Mouse (Mus musculus) kidney, postnatal 10 days (tissue): Measurements from ENCODE around the gene Zfand2b.

ENCODE experiments used
- DNase-seq: peaks from one replicate; pipeline ENCODE4 v3.0.0; 2021; ENCODE audit warnings: mixed read lengths

Zfand2b gene

GRCm38 (mm10) chr1:75160256-75160617, 8.2 kb upstream of the Zfand2b start:
- DNase-seq, result no peak

- DNase-seq, result no peak
Measured at GRCm38 (mm10) chr1:75168093-75168471, 364 bp upstream of the Zfand2b start.

GRCm38 (mm10) chr1:75179334-75180104, 11.1 kb downstream of the Zfand2b start:
- DNase-seq, result peak; percentile 52

- DNase-seq, result peak; percentile 94
Measured at GRCm38 (mm10) chr1:75180105-75180590, 11.7 kb downstream of the Zfand2b start, which contains the start of gene Abcb6. Abcb6 (minus strand) TSS chr1:75180392.

GRCm38 (mm10) chr1:75180741-75181140, 12.3 kb downstream of the Zfand2b start:
- no peak for DNase-seq

GRCm38 (mm10) chr1:75181377-75181870, 13.0 kb downstream of the Zfand2b start:
- DNase-seq, result no peak

- no peak for DNase-seq
Measured at GRCm38 (mm10) chr1:75182160-75182559, 13.7 kb downstream of the Zfand2b start.

- no peak for DNase-seq
Measured at GRCm38 (mm10) chr1:75185495-75185894, 17.0 kb downstream of the Zfand2b start.

- no peak for DNase-seq
Measured at GRCm38 (mm10) chr1:75187126-75187525, 18.7 kb downstream of the Zfand2b start.

GRCm38 (mm10) chr1:75187914-75188483, 19.6 kb downstream of the Zfand2b start:
- no peak for DNase-seq

GRCm38 (mm10) chr1:75190577-75190976, 22.1 kb downstream of the Zfand2b start:
- DNase-seq, result no peak

GRCm38 (mm10) chr1:75191258-75191621, 22.8 kb downstream of the Zfand2b start:
- DNase-seq, result no peak

GRCm38 (mm10) chr1:75191622-75192402, 23.4 kb downstream of the Zfand2b start, which contains the start of the genes Ankzf1 and Atg9a:
Ankzf1 (plus strand) TSS chr1:75192151.
Atg9a (minus strand) TSS chr1:75192196.
- DNase-seq, result peak; percentile 96

GRCm38 (mm10) chr1:75192452-75192851, 24.0 kb downstream of the Zfand2b start:
- peak; percentile 67 for DNase-seq

- DNase-seq, result no peak
Measured at GRCm38 (mm10) chr1:75201236-75201635, 32.8 kb downstream of the Zfand2b start.

- peak; percentile 81 for DNase-seq
Measured at GRCm38 (mm10) chr1:75208967-75209678, 40.7 kb downstream of the Zfand2b start.

- DNase-seq, result peak; percentile 99
Measured at GRCm38 (mm10) chr1:75210136-75211087, 42.0 kb downstream of the Zfand2b start, which contains the start of the genes Glb1l and Stk16. Glb1l (minus strand) TSS chr1:75210813. Stk16 (plus strand) TSS chr1:75210838.

GRCm38 (mm10) chr1:75211141-75211708, 42.8 kb downstream of the Zfand2b start:
- DNase-seq, result no peak

- DNase-seq, result no peak
Measured at GRCm38 (mm10) chr1:75212542-75212941, 44.1 kb downstream of the Zfand2b start.

GRCm38 (mm10) chr1:75213096-75213495, 44.6 kb downstream of the Zfand2b start:
- no peak for DNase-seq

- DNase-seq, result peak; percentile 78
Measured at GRCm38 (mm10) chr1:75214442-75214841, 46.0 kb downstream of the Zfand2b start.
